Mouse (Mus musculus) mouse trophoblast stem cell (cell line): ENCODE data around the gene Gm20388.

Source experiments
- in situ Hi-C, 2 experiments: fragments of 300-500 bp; cut with MseI, MboI; formaldehyde crosslinking; loops; 2 replicates in 1 of 2; 3 replicates in 1 of 2; pipeline ENCODE4 v1.15.1; 2025

Gene Gm20388

DNA sequence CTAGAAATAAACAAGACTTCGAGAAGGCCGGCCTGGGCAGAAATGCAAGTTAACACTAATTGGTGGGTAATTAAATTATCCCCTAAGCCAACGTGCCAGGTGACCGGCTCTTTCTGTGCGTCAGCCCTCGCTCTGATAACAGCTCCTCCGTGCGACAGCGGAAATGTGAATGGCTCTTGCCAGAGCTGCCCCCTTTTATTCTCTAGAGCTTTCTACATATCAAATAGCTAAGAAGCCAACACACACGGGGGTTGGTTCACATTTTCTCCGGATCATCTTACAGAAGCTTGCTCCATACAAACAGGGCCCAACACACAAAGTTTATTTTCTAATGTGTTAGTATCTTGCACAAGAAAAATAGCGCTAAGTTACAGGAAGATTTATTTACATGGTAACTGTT, 1481.1 kb downstream of the Gm20388 start:
- in situ Hi-C loops, result loop anchor here in 1 of 2 experiments (10.0 kb wide), 1 partner anchor 277 kb away; the partner anchor contains the start of gene Foxc2

DNA sequence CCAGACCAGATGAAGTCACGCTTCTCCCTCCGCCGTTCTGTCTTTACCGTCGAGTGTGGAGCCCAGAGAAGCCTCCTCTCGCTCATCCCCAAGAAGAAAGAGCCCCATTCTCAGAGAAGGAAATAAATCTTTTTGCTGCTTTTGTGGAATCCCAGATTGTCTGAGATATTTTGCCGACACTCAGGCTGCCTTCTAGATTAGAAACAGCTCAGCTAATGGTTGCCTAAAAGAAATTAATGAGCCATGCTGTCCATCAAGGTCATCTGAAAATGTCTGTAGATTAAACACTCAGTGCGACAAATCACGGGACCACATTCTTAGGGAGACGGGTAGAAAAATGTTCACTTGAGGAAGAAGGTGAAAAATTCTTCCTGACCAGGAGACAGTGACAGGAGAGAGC, 1481.8 kb downstream of the Gm20388 start:
- in situ Hi-C loops, result loop anchor here in 1 of 2 experiments (10.0 kb wide), 1 partner anchor 278 kb away; the partner anchor contains the start of gene Foxc2

DNA sequence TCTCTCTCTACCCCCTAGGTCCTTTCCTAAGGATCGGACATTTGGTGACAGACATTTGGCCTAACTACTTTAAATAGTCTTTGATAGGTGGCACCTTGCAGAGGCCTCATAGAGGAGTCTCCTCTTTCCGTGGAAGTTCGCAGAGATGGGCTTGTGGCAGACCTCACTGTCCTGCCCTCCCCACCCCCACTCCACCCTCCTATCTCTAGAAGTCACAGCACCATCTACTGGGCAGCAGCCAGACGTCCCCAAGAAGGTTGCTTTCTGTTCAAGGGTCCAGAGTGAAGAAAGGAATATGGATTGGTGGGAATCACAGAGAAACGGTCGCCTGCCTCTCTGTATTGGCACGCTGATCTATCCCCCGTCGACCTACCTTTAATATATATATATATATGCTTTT, 1482.5 kb downstream of the Gm20388 start:
- in situ Hi-C loops, result loop anchor here in 1 of 2 experiments (10.0 kb wide), 1 partner anchor 278 kb away; the partner anchor contains the start of gene Foxc2

- in situ Hi-C loops, result loop anchor here in 1 of 2 experiments (10.0 kb wide), 1 partner anchor 280 kb away; the partner anchor contains the start of gene Foxc2
These were observed 1484.0 kb downstream of the Gm20388 start for GRCm38 (mm10) chr8:121394686-121395085.

DNA sequence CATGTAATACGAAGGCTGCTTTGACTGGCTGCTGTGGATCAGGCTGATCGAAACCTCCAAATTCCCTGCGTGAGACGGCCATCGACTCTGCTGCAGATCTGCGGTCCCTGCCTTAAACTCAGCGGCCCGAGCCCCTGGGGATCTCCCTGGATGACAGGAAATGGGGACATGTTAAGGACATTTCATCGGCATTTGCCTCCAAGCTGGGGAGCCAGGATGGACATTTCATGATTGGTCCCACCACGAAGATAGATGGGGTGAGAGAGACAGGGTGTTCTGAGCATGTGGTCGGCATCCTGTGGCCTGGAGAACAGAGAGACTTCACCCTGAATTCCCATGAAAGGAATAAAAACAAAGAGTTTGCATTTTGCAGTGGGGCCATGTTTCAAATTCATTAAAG, 1484.7 kb downstream of the Gm20388 start:
- in situ Hi-C loops, result loop anchor here in 1 of 2 experiments (10.0 kb wide), 1 partner anchor 281 kb away; the partner anchor contains the start of gene Foxc2

- in situ Hi-C loops, result loop anchor here in 1 of 2 experiments (10.0 kb wide), 1 partner anchor 281 kb away; the partner anchor contains the start of gene Foxc2
These were observed 1485.5 kb downstream of the Gm20388 start for GRCm38 (mm10) chr8:121396151-121396550.

DNA sequence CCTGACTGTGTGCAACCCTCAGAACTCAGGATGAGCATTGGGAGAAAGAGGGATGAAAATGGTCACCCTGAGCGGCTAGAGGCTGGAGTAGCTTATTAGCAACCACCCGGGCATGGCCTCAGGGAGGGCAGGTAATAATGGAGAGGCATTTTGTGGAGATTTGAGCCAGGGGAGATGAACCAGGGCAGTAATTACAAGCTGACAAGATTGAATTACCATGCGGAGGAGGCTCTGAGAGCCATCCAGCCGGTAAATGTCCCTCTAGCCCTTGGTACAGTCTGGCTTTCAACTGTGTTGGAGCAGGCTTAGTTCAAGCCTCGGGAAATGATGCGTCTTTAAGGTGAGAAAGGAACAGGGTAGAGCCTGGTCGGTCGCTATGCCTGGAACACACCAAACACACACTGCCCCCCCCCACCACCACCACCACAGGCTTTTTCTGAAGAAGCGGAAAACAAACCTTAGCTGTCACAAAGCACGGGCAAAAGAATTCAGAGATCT, 1486.6 kb downstream of the Gm20388 start:
- in situ Hi-C loops, result loop anchor here in 1 of 2 experiments (10.0 kb wide), 1 partner anchor 282 kb away; the partner anchor contains the start of gene Foxc2

GRCm38 (mm10) chr8:121398081-121398480, 1487.4 kb downstream of the Gm20388 start:
- in situ Hi-C loops, result loop anchor here in 1 of 2 experiments (10.0 kb wide), 1 partner anchor 283 kb away; the partner anchor contains the start of gene Foxc2

DNA sequence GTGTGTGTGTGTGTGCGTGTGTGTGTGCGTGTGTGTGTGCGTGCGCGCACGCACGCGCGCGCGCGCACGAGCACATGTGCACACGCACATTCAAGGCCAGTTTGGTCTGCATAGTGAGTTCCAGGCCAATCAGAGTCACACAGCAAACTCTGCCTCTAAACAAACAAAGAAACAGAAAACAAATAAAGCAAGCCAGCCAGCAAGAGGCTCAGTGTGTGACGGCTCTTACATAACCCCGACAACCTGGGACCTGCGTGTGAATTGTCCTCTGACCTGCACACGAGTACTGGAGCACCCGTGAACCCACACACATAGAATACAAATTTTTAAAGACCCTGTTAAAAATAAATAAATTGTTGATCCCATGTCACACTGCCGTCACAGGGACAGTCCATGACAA, 1488.1 kb downstream of the Gm20388 start:
- in situ Hi-C loops, result loop anchor here in 1 of 2 experiments (10.0 kb wide), 1 partner anchor 284 kb away; the partner anchor contains the start of gene Foxc2

- in situ Hi-C loops, result loop anchor here in 1 of 2 experiments (10.0 kb wide), 1 partner anchor 284 kb away; the partner anchor contains the start of gene Foxc2
These were observed 1488.5 kb downstream of the Gm20388 start for GRCm38 (mm10) chr8:121399173-121399572.

GRCm38 (mm10) chr8:121400581-121400980, 1489.9 kb downstream of the Gm20388 start:
- in situ Hi-C loops, result no loop called here

DNA sequence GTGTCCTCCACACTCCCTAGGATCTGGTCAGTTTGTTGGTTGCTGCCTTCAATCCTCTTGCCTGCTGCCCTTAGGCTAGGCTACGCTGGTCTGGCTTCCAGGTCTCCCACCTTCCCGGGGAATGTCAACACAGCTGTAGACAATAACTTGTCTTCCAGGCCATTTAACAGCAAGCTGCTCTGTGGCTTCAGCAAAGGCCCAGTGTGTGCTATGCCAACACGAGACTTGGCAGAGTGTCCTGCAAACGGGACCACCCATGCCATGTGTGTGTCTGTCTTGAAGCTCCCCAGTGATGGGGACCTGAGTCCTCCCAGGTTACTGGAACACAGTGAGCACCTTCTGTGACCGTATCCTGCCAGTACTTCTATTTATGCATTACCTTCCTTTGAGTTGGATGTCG, 1493.2 kb downstream of the Gm20388 start:
- in situ Hi-C loops, result no loop called here

DNA sequence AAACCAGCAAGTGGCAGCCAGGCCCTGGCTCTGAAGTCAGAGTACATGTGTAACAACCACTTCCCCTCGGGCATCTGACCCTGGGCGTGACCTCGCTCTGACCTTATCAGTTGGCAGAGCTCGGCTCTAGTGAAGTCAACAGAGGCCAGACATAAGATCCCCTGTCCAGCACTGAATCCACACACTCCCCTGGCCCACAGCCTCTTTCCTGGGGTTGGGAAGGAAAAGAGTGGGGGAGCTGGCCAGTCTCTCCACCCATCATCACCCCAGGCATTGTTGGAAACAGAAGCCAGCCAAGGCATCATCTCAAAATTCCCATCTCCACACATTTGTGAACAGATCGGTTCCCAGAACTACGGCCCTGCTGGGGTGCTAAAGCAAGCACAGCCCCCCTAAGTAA, 1507.4 kb downstream of the Gm20388 start:
- in situ Hi-C loops, result no loop called here

DNA sequence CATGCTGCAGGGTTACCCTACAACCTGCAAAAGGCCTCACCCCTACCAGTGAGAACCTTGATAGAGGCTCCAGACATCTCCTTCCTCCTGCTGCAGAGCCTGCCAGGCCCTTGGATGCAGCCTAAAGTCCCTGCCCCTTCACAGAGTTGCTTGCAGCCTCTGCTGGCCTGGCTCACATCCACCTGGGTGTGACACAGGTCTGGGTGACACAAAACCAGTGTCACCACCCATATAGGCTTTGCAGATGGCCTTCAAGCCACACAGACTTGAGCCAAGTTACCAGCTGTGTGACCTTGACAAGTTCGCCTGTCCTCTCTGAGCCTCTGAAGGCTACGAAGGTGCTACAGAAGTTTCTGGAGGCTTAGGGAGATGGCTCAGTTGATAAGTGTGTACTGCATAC, 1508.9 kb downstream of the Gm20388 start:
- in situ Hi-C loops, result no loop called here

- in situ Hi-C loops, result no loop called here
These were observed 1510.4 kb downstream of the Gm20388 start for GRCm38 (mm10) chr8:121421009-121421408.

DNA sequence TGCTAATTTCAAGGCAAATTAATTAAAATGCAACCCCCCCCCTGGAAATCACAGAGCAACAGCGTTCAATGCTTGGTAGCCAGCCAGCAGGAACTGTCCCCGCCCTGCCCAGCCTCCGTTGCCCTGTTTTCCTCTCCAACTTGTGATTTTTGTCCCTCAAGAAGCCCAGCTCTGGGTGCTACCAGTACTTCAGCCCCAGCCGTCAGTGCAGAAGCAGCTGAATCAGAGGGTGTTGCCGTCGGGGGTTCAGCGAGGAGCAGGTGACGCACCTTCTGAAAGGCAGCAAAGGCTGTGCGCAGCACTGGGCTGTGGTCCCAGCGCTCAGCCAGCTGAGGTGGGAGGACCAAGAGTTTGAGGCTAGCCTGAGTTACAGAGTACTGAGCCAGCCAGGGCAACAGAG, 1513.4 kb downstream of the Gm20388 start:
- in situ Hi-C loops, result no loop called here

GRCm38 (mm10) chr8:121424600-121424999, 1514.0 kb downstream of the Gm20388 start:
- in situ Hi-C loops, result no loop called here

- in situ Hi-C loops, result no loop called here
These were observed 1520.9 kb downstream of the Gm20388 start for GRCm38 (mm10) chr8:121431499-121431898.

DNA sequence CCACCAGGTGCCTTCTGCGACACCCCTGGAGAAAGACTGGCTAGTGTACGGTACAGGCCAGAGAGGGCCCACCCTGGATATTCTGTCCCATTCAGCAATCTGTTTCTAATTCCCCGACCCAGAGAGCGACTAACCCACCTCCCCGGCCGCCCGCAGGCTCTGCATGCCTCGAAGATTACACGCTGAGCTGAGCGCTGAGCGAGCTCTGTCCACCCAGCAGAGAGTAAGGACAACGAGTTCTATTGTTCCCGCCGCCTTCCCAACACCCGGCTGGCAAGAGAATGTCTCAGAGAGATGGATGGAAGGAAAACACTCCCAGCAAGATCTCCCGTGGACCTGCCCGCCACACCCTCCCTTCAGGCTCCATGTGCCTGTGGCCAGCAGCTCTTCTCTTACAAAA, 1522.8 kb downstream of the Gm20388 start:
- in situ Hi-C loops, result no loop called here

DNA sequence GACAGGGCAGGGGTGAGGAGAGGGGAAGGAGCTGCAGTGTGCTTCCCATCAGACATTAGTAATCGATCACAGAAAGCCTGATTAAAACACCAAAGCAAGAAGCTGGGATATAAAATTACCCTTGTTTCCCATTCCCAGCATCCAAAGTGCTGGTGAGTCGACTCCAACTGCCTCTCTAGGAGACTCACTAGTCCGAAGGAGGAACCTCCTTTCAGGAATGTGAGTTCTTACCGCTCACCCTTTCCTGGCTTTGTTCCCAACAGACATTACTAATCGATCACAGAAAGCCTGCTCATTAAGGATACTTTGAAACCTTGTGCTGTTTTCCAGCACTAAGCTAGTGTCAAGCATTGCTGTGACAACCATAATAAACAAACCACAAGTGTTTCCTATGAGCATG, 1526.0 kb downstream of the Gm20388 start:
- in situ Hi-C loops, result no loop called here

- in situ Hi-C loops, result no loop called here
These were observed 1526.9 kb downstream of the Gm20388 start for GRCm38 (mm10) chr8:121437506-121437905.

DNA sequence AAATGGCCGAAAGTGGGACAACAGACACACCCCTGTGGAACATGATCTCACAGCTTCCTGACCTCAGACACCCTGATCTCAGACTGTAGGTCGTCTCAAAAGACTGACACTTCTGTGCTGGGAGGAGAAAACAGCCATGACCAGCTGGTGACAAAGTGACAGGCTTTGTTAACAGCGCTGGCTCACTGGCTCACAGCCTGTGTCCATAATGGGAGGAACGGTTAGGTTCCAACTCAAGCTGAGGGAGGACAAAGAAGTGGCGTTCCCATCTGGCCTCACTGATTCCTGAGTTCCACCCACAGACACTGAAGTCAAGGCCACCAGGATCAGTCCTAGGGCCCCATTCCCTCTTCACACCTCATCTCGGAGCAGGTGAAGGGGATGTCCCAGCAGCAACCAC, 1527.5 kb downstream of the Gm20388 start:
- in situ Hi-C loops, result no loop called here

DNA sequence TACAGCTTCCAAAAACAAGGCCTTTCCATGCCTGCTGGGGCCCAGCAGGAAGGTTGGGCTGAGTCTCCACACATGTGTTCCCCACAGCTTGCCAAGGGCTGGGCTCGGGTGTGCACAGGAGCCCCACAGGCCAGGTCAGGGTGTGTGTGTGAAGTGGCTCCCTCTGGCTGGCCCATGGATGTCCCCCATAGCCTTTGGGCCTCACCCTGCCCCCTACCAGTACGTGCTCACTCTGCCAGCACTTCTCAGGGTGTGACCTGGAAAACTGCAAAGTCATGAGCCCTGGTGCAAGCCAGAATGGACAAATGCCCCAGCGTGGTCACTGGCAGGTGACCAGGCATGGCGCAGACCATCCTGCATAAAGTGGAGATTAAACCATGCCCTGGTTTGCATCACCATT, 1528.7 kb downstream of the Gm20388 start:
- in situ Hi-C loops, result no loop called here
